Mouse (Mus musculus) telencephalon, adult 2 months (tissue): Measurements from ENCODE around the gene Xrcc4.
A peak's percentile ranks its signal among the peaks of the same experiment; 100 is the strongest.
"Not testable (repeated sequence)": the region's sequence is repeated elsewhere in the genome, so short reads cannot be mapped to it uniquely, and the experiment has no call there.

Experiments used
- DNase-seq: peaks from one replicate; pipeline ENCODE4 v3.0.0-alpha.2; 2011; ENCODE audit warnings: low read depth, low spot score

Xrcc4 gene

GRCm38 (mm10) chr13:89814543-89814942 lies 274.9 kb downstream of the Xrcc4 start:
- DNase-seq = no peak

DNA sequence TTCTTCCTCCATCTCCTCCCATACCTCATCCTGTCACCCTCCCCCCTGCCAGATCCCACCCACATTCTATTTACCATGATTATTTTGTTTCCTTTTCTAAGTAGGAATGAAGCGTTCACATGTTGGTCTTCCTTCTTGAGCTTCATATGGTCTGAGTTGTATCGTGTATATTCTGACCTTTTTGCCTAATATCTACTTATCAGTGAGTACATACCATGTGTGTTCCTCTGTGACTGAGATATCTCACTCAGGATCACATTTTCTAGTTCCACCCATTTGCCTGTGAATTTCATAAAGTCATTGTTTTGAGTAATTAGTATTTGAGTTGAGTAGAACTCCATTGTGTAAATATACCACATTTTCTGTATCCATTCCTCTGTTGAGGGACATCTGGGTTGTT lies 277.2 kb downstream of the Xrcc4 start:
- DNase-seq = no peak

DNA sequence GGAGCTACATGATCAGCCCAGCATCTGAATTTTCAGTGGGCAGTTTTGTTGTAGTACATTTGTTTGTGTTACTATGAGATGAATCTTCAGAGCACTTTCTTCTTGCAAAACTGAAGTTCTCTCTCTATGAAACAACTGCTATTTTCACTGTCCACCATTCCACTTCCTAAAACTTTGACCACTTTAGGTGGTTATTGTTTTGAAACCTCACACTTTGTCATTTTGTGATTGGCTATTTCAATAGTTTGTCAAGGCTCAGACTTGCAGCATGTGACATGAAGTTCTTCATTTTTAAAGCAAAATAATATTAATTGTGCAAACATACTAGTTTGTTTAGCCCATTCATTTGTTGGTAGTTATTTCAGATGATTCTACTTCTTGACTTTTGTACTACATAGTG lies 280.4 kb downstream of the Xrcc4 start:
- DNase-seq = no peak

DNA sequence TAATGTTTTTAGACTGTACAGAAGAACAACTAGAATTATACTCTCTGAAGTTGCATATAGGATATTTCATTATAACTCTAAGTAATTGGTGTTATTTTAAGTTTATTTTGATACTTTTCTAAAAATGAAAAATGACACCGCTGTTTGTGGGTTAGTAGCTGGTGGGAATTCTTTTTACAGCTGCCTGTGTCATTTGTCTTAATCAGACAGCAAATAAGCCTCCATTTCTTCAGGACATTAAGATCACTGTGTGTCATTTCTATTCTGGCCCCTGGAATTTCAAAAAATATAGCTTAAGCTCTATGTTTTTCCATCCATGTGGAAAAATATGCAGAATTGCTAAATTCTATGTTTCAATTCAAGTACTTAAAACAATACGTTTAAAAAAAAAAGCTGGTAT lies 287.5 kb downstream of the Xrcc4 start:
- no peak for DNase-seq

DNA sequence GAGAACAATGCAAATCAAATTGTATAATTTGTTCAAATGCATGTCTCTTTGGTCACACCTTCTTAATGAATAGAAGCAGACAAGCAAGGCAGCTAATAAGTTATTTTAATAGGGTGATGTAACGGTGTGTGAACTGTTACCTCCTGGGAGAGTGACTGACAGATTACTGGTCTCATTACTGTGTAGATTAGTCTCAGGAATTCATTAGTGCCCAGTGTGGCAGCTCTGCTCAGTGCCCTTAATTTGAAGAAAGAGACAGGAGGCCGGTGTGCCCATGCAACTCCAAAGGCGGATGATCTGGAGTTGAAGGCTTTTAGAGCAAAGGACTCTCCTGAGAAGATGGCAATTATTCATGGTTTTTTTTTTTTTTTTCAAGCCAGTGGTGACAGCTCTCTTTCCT lies 291.7 kb downstream of the Xrcc4 start:
- DNase-seq = no peak

DNA sequence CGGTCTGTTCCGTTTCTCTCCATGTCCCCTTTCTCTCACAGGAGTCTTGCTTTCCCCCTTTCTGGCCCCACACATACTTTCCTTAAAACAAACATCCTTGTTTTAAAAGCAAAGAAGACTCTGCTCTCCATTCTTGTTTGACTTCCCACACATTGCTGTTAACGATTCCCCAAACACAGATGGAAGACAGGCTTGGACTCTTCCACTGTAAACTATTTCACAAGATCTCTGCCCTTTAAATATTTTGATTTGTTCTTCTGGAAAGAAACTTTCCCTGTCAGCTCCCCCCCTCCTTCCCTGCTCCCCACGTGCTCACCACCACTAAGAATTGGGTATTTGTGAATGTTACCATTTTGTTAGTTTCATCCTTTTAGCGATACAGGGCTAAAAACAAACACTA lies 297.9 kb downstream of the Xrcc4 start:
- no peak for DNase-seq

DNA sequence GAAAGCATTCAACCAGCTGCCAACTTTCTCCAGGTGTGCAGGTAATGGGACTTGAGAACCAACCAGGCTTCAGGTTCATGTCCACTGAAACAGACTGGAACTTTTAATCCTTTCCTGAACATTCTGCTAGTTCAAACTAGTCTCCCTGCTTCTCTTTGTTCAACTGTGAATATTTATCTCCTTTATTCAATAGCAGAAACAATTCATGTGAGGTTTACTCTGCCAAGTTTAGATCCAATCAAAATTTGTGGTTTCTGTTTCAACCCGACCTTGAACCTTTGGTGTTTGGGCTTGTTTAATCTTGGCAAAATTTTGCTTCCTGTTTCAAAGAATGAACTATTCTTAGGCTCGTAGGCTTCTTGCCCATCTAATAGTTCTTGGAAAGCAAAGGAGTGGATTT lies 306.5 kb downstream of the Xrcc4 start:
- no peak for DNase-seq

DNA sequence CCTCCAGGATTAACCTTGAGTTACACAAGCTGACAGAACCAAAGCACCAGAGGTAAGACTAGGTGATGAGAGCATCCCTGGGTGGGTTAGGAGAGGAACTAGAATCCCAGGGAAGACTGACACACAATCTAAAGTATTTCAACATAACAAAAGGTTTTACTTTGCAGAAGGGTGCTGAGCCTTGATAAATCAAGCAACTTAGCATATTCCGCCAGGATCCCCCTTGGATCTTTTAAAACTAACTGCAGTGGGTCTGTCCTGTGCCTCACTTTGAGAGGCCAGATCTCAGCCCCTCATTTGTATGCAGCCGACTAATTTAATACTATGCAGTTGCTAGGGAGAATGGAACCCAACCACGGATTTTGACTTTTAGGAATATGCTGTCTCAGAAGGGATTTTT lies 309.1 kb downstream of the Xrcc4 start:
- DNase-seq = no peak

GRCm38 (mm10) chr13:89779208-89779911 lies 310.0 kb downstream of the Xrcc4 start:
- peak; percentile 42 for DNase-seq

- no peak for DNase-seq
Observed at GRCm38 (mm10) chr13:89777764-89778163, 311.6 kb downstream of the Xrcc4 start.

- no peak for DNase-seq
Observed at GRCm38 (mm10) chr13:89777146-89777545, 312.3 kb downstream of the Xrcc4 start.

DNA sequence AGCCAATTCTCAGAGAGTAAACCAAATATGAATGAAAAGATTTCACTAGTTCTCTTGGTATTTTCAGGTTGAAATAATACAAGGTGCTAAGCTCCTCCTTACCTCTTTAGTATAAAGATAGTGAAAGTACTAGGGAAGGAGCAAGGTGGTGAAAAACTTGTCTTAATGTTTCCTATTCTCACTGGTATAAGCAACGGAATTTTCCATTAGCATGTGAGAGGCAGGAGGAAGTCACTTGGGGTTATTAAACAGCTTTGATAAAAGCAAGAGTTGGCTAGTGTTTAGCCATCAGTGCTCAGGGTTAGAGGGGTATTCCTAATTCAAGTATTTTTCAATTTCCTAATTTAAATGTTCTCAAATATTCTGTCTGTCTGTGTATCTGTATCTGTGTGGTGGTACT lies 322.9 kb downstream of the Xrcc4 start:
- no peak for DNase-seq

DNA sequence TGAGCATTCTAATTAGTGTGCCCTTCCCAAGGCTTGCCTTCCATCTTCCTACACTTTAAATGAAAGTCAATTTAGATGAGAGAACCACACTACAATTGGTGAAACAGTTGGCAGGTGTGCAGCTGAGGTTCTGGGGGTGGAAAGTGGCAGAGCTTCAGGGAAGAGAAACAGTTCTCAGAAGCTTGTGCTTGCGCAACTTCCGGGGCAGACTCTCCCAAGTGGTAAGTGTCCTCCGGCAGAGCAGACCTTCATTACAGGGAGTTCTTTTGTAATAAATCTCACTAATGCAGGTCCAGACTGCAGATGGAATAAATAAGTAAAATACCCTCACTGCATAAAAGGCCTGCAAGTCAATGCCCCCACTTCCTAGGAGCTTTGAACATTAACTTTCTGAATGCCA lies 323.4 kb downstream of the Xrcc4 start:
- no peak for DNase-seq

GRCm38 (mm10) chr13:89762339-89762738 lies 327.1 kb downstream of the Xrcc4 start:
- no peak for DNase-seq

DNA sequence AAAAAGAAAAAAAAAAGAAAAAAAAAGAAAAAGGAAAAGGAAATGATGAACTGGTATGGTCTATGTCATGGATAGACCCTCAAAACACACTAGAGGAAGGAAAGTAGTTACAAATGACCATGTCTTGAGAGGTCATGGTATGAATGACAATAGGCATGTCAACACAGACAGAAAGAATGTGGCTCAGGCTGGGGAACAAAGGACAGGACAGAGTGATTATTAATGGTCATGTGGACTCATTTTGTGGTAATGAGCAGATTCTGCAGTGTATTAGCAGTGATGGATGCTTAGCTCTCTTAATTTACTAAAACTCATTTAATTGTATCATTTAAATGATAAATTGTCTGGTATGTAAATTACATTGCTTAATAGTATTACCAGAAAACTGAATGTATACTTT lies 333.1 kb downstream of the Xrcc4 start:
- DNase-seq = no peak

- DNase-seq = not testable (repeated sequence)
Observed at GRCm38 (mm10) chr13:89750562-89750961, 338.8 kb downstream of the Xrcc4 start.

- no peak for DNase-seq
Observed at GRCm38 (mm10) chr13:89743201-89743600, 346.2 kb downstream of the Xrcc4 start.

GRCm38 (mm10) chr13:89742686-89743200 lies 346.7 kb downstream of the Xrcc4 start:
- no peak for DNase-seq

DNA sequence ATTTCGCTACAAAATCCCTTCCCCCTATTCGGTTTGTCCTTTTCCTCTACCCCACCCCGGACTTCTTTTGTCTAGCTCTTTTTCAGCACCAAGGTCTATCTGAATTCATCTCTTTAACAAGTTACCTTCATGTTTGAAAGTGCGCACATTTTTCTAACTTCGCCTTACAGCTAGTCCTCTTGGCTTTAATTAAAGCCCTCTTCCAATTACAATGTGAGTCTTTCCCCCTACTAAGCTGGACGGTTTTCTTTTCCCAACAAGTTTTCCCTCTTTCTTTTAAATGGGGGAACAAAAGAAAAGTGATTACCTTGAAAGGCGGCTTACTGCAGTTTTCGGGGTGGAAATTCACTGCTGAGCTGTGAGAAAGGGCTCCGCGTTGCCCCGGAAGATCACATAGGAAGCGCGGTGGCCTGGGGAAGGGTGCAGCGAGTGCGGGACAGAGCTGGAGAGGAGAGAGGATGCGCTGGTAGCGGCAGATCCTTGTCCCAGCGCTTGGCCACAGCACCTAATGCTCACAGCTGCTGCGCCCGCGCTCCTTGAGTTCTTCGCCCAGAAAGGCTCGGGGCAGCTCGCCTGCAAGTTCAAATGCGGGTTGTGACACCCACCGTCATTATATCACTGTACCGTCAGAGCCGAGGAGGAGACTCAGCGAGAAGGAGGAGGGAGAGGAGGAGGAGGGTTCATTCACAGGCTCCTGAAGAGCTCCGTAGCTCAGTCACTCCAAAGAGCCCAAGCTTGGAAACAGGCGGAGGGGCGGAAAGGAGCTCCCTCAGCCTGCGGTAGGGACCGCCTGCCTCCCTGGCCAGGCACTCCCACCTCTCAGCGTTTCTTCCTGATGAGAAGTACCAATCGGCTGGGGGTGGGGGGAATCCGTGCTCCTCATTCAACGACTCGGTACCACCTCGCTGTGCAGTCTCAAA lies 347.4 kb downstream of the Xrcc4 start, which contains the start of gene Vcan:
Vcan (minus strand) TSS at position 744 of the 920 bp plus-strand sequence.
- no peak for DNase-seq

DNA sequence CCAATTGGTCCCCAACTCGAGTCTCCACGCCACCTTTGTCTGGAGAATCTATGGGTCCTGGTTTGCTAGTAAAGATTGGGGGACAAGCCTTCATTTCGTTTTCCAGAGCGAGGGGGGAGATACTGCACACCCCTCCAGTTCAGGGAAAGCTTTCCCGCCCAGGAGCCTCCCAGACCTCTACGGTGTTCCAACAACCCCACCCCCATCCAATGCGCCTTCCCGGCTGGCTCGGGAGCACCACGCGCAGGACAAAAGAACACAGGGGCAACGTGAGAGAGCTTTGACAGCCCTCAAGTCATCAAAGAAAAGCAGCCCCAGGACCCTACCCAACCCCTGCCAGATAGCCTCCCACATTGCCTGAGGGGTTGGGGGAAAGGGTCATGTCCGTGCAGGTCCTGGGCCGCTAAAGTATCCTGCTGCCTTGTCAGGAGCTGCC lies 348.3 kb downstream of the Xrcc4 start:
- no peak for DNase-seq

GRCm38 (mm10) chr13:89740243-89741115 lies 348.9 kb downstream of the Xrcc4 start:
- DNase-seq = peak; percentile 79
